Mouse (Mus musculus): ENCODE results near the gene Tas2r126. TPM values are rescaled to one million over a fixed set of nuclear protein-coding genes. Genes with fewer than 3 reads are reported as not detected.
A peak's percentile ranks its signal among the peaks of the same experiment; 100 is the strongest.

Gene Tas2r126
- not detected in 2 replicates for total RNA-seq (2017)

DNA sequence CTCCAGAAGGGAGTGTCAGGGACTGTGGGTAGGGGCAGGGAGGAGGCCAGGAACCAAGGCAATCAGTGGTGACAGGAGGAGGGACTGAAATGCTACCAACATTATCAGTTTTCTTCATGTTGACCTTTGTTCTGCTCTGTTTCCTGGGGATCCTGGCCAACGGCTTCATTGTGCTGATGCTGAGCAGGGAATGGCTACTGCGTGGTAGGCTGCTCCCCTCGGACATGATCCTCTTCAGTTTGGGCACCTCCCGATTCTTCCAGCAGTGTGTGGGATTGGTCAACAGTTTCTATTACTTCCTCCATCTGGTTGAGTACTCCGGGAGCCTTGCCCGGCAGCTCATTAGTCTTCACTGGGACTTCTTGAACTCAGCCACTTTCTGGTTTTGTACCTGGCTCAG is at the start of gene Tas2r126:
Gene Tas2r126 (plus strand): TSS at position 90 of the 400 bp plus-strand sequence.
- no peak for ATAC-seq (replicated peaks in 1 of 2; ENCODE audit: insufficient read depth in 1 of 2, low FRiP score in 2 of 2, low TSS enrichment in 1 of 2, low read depth in 1 of 2, poor library complexity in 2 of 2, severe bottlenecking in 2 of 2)

DNA sequence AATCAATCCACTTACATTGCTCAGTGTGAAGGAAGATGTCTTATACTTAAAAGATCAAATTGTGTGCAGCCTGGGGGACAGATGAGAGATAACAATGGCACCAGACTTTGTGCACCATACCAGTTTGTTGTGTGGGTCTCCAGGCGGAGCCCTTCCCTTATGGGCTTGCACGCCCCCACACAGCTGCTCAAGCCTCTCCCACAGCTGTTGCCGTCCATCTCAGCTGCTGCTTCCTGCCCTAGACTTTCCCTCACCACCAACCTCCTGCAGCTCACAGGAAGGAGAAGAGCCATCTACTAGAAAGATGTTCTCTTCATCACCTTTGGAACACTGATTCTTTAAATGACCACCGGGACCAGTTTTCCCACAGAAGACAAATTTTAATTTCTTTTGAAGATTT is 48.7 kb upstream of the Tas2r126 start:
- peak in 1 of 2 experiments; percentile 18; a peak in 1 of 4 replicates for ATAC-seq (replicated peaks in 1 of 2; ENCODE audit: insufficient read depth in 1 of 2, low FRiP score in 2 of 2, low TSS enrichment in 1 of 2, low read depth in 1 of 2, poor library complexity in 2 of 2, severe bottlenecking in 2 of 2)

DNA sequence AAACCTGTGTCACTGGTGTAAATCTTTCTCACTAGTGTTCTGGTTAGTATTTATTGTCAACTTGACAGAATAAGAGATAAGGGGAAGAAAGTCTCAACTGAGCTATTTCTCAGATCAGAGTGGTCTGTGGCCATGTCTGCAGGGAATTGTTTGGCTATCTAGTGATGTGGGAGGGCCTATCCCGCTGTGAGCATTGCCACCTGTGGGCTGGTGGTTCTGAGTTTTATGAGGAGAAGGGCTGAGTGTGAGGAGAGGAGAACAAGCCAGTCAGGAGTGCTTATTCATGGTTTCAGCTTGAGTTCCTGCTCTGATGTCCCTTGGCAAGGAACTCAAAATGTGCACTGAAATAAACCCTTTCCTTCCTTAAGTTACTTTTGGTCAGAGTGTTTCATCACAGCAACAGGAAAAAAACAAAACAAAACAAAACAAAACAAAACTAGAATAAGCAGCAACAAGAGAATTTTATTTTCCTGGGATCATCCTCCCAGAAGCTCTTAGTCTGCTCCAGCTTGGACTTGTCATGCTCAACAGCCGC is 42.5 kb upstream of the Tas2r126 start:
- ATAC-seq (replicated peaks in 1 of 2; ENCODE audit: insufficient read depth in 1 of 2, low FRiP score in 2 of 2, low TSS enrichment in 1 of 2, low read depth in 1 of 2, poor library complexity in 2 of 2, severe bottlenecking in 2 of 2) = peak; percentile 36 to 44

DNA sequence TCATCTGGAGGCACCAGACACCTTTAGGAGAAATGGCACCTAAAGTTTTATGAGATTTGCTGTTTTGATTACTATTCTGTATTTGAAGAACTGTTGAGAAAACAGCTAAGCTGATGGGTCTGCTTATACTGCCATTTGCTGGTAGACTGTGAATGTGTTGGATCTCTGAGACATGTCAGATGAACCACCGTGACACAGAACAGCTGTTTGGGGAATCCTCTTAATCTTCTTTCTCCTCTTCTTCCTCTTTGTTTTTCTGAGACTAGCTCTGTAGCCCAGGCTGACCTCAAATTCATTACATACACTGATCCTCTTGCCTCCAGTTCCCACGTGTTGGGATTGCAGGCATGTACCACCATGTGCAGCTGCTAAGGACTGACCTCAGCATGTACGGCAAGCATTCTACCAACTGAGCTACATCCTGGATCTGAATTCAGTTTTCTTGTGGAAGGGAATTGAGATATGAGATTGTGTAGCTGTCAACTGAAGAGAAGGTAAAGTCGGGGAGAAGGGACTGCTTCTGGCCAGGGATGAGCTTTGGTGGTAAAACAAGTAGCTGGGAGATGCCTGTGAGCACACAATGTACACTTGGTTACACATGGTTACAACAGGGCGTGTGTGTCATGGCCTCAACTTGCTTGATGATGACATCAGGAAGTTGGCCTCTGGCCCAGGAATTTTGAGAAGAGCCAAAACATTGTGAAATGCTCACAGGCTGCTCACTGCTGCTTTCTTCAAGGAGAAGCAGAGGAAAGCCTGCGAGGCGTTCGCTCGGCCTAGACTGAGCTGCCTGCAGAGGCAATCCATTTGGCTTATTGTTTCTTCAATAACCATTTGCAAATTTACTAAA is 38.1 kb upstream of the Tas2r126 start:
- ATAC-seq (replicated peaks in 1 of 2; ENCODE audit: insufficient read depth in 1 of 2, low FRiP score in 2 of 2, low TSS enrichment in 1 of 2, low read depth in 1 of 2, poor library complexity in 2 of 2, severe bottlenecking in 2 of 2) = peak; percentile 61 to 67

DNA sequence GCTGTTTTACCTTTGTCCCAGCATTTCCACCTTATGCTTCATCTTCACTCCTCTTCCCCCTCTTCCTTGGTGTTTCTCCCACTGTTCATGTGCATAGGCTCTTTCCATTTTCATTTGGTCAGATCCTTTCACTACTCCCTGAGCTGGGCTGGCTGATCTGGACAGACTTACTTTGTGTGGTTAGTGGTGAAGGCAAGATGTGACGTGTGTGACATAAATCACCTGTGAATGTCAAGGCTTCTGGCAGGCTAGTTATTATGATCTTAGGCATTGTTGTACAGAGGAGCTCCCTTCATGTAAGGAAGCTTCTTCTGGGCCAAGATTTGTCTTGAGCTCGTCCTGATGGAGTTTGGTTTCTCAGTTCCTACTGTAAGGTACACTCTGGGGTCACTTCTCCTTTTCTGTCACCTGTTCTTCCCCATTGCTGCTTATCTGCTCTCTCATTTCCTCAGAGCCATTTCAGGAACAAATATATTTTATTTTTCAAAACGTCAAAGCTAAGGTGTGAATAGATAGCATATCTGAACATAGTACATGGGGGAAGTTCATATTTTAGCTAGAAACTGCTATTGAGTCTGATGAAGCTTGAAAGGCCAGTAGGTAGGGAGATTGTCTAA is 37.2 kb upstream of the Tas2r126 start:
- peak; percentile 57 to 68 for ATAC-seq (replicated peaks in 1 of 2; ENCODE audit: insufficient read depth in 1 of 2, low FRiP score in 2 of 2, low TSS enrichment in 1 of 2, low read depth in 1 of 2, poor library complexity in 2 of 2, severe bottlenecking in 2 of 2)

DNA sequence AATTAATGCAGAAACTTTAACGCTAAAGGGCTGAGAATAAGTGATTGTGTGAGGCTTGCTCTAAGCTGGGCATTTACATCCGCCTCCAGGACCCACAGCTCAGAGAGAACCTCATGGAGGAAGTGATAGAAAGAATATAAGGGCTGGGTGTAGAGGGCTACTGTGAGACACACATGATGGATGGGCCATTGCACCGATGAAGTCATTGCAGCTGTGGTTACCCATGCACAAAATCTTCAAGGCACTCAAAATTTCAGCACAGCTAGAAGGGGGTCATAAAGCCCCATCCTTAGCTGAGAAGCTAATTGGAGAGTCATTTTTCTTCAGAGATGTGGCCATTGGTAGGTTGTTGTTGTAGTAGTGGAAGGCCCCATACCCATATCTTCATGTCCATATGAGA is 36.0 kb upstream of the Tas2r126 start:
- ATAC-seq (replicated peaks in 1 of 2; ENCODE audit: insufficient read depth in 1 of 2, low FRiP score in 2 of 2, low TSS enrichment in 1 of 2, low read depth in 1 of 2, poor library complexity in 2 of 2, severe bottlenecking in 2 of 2) = peak; percentile 52 to 61

DNA sequence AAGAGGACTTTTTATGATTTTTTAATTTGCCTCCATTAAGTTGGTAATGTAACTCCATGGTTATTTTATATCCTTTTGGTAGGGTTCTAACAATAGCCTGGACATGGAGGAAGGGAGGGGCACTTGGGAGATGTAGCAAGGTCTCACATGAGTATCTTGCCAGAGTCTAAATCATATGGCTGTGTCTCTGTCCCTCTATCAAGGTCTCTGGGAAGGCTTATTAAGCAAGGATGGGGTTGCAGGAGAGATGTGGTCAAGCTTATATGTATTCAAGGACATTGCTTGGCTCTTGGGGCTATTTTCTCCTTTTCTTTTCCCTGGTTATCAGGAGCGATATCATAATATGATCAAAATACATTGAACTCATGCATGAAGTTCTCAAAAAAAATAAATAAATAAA is 35.3 kb upstream of the Tas2r126 start:
- no peak for ATAC-seq (replicated peaks in 1 of 2; ENCODE audit: insufficient read depth in 1 of 2, low FRiP score in 2 of 2, low TSS enrichment in 1 of 2, low read depth in 1 of 2, poor library complexity in 2 of 2, severe bottlenecking in 2 of 2)

DNA sequence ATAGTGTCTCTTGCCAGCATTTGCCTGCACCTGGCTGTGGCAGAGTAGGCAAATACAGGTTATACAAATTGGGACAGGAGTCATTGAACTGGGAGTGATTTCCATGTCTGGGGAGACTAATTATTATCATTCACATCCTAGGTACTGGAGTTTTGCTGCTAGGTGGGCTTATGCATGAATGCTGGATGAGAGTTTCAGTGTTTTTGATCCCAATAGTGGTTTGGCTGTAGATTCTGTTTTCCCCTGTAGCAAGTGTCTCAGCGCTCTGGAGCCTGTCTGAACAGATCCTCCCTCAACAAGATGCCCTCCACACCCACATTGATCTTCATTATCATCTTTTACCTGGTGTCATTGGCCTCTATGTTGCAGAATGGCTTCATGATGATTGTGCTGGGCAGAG is 34.4 kb upstream of the Tas2r126 start, which contains the start of gene Tas2r143:
Gene Tas2r143 (plus strand): TSS at position 301 of the 400 bp plus-strand sequence.
- no peak for ATAC-seq (replicated peaks in 1 of 2; ENCODE audit: insufficient read depth in 1 of 2, low FRiP score in 2 of 2, low TSS enrichment in 1 of 2, low read depth in 1 of 2, poor library complexity in 2 of 2, severe bottlenecking in 2 of 2)

DNA sequence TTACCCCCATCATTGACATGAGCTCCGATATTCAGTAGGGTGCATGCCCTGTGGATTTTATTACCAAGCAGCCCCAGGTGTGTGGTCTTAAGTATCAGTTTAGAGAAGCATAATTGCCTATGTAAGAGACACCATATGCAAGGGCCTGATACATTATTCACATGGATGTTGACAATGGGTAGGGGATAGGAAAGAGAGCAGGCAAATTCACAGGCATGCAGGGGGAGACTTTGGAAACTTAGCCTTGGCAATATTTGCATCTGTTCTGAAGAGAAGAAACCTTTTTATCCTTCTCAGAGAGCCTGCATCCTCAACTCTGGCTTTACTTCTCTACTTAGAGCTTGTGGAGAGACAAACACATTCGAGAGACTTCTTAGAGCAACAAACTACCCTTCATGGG is 29.2 kb upstream of the Tas2r126 start, which contains the start of gene Tas2r135:
Gene Tas2r135 (plus strand): TSS at position 301 of the 400 bp plus-strand sequence.
- ATAC-seq (replicated peaks in 1 of 2; ENCODE audit: insufficient read depth in 1 of 2, low FRiP score in 2 of 2, low TSS enrichment in 1 of 2, low read depth in 1 of 2, poor library complexity in 2 of 2, severe bottlenecking in 2 of 2) = no peak

DNA sequence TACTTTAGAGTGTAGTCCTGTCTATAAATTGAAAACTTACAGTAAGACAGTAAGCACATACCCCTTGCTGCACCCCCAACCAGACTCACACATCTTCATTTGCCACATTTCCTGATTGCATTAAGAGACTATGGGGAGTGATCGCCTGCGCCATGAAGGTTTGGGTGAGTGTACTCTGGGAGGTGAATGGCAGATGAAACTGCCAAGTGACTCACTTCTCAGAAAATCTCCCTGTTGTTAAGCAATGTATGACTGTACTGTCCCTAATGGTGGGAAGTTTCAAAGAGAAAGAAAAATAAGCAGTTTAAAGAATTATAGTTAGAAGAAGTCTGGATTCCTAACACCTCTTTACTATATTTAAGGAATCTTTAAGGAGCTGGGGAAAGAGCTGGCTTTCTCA is 14.9 kb upstream of the Tas2r126 start:
- no peak for ATAC-seq (replicated peaks in 1 of 2; ENCODE audit: insufficient read depth in 1 of 2, low FRiP score in 2 of 2, low TSS enrichment in 1 of 2, low read depth in 1 of 2, poor library complexity in 2 of 2, severe bottlenecking in 2 of 2)

DNA sequence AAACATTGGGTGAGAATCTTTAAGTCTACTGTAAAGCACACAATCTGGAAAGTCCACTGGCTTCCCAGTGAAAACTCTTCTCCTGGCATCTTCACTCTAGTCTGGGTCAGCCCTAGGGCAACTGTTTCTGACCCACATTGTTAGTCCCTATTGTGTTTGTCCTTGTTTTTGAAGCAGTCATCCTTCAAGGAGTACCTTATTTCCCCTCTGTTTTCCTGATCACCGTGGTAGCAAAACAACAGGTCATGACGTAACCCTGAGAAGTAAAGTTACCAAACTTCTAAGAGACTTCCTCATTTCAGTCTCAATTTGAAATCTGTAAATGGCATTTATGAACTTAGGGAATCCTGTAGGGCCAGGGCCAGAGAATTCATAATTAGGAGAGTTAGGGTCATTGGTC is 12.9 kb upstream of the Tas2r126 start:
- peak; percentile 97 to 99 for ATAC-seq (replicated peaks in 1 of 2; ENCODE audit: insufficient read depth in 1 of 2, low FRiP score in 2 of 2, low TSS enrichment in 1 of 2, low read depth in 1 of 2, poor library complexity in 2 of 2, severe bottlenecking in 2 of 2)

DNA sequence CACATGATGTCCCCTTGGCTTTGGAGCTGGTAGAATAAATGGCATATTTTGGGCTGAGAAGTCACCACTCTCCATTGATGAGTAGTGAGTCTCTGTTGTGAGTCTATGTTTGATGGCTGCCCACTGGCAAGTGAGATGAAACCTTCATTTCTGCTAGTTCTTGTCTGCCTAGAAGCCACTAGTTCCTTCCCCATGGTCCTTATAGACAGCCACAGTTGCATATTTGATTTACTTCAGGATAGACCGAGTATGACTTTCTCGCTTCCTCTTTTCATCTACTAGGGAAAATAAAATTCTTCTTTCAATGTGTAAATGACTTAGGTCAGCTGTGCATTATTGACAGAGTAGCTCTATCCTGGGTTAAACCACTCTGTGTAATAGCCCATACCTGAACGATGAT is 9.9 kb upstream of the Tas2r126 start:
- peak; percentile 37 to 44 for ATAC-seq (replicated peaks in 1 of 2; ENCODE audit: insufficient read depth in 1 of 2, low FRiP score in 2 of 2, low TSS enrichment in 1 of 2, low read depth in 1 of 2, poor library complexity in 2 of 2, severe bottlenecking in 2 of 2)

DNA sequence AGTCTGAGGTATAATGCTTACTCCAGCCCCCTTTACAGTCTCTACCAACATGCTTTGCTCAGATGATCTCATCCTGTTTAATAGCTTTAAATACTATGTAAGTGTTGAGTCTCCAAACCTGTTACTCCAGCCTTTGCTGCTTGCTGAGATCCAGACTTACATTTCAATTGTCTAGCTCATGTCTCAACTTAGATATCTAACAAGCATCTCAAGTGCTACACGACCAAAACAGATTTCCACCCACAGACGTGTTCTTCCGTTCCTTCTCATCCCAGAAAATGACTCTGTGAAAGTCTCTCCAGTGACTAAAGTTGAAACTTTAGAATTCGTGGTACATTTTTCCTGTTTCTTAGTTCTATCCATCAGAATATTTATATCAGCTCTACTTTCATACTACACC is 8.0 kb upstream of the Tas2r126 start:
- ATAC-seq (replicated peaks in 1 of 2; ENCODE audit: insufficient read depth in 1 of 2, low FRiP score in 2 of 2, low TSS enrichment in 1 of 2, low read depth in 1 of 2, poor library complexity in 2 of 2, severe bottlenecking in 2 of 2) = no peak

DNA sequence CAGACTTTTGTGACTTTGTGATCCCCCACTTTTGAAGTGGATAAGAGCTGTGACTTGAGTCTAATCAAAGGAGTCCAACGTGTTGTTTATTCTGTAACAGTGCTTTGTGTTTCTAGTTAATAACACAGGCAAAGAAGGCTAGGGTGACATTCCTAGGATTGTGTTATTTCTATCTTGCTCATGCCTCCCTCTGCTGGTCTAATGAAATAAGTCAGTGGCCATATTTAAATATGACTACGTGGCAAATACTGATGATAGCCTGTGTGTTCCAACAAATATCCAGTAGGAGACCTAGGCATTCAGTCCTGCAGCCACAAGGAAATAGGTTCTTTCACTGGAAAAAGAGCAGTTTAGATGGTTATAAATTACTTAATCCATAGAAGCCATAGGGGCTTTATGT is 781 bp upstream of the Tas2r126 start:
- peak; percentile 56 to 73; a peak in 3 of 4 replicates for ATAC-seq (replicated peaks in 1 of 2; ENCODE audit: insufficient read depth in 1 of 2, low FRiP score in 2 of 2, low TSS enrichment in 1 of 2, low read depth in 1 of 2, poor library complexity in 2 of 2, severe bottlenecking in 2 of 2)

DNA sequence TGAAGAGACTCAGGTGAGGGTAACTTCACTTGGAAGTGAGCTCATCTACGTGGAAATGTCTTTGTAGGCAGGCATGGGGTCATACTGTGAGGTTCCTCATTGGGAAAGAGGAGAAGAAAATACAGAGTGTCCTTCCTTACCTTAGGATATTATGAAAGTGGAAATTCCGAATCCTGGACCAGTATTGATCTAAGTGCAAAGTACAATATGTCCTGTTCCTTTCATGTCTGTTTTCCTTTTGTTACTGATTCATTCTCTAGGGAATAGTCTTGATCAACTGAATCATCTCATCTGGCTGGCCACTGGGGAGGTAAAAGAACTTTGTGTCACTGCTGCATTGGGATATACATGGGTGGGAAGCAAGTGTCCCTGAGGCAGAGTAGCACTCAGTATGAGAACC is 1.2 kb downstream of the Tas2r126 start:
- ATAC-seq (replicated peaks in 1 of 2; ENCODE audit: insufficient read depth in 1 of 2, low FRiP score in 2 of 2, low TSS enrichment in 1 of 2, low read depth in 1 of 2, poor library complexity in 2 of 2, severe bottlenecking in 2 of 2) = no peak

DNA sequence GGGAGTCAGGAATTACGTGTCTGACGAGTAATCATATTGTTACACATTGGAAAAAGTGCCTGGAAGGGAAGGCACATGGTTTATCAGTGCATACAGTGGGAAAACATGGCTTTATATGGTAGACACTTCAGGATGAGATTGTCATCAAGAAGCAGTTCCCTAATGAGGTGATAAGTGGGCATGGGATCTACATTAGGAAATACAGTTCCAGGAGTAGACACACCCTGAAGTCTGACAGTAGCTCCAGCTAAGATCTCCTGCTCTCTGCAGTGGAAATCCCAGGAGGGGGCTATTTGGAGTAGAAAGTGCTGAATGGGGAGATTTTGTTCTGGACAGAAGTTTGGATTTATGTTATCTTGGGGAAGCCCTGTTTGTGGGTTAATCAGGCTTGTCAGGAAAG is 7.1 kb downstream of the Tas2r126 start:
- ATAC-seq (replicated peaks in 1 of 2; ENCODE audit: insufficient read depth in 1 of 2, low FRiP score in 2 of 2, low TSS enrichment in 1 of 2, low read depth in 1 of 2, poor library complexity in 2 of 2, severe bottlenecking in 2 of 2) = no peak

DNA sequence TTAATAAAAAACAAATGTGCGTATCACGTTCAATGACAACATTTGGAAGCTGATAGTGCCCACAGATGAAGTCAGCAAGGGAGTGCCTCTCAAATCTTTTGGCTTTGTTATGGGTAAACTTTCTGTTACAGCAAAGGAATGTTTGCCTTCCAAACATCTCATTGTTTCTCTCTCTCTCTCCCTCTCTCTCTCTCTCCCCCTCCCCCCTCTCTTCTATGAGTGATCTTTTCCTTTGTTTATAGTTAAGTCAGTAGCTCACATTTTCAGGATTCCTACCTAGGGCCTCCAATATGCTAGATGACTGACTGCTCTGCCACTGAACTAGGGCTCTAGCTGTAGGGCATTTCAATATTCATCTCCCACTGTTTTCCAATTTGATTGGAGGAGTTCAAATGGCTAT is 10.2 kb downstream of the Tas2r126 start:
- ATAC-seq (replicated peaks in 1 of 2; ENCODE audit: insufficient read depth in 1 of 2, low FRiP score in 2 of 2, low TSS enrichment in 1 of 2, low read depth in 1 of 2, poor library complexity in 2 of 2, severe bottlenecking in 2 of 2) = no peak

DNA sequence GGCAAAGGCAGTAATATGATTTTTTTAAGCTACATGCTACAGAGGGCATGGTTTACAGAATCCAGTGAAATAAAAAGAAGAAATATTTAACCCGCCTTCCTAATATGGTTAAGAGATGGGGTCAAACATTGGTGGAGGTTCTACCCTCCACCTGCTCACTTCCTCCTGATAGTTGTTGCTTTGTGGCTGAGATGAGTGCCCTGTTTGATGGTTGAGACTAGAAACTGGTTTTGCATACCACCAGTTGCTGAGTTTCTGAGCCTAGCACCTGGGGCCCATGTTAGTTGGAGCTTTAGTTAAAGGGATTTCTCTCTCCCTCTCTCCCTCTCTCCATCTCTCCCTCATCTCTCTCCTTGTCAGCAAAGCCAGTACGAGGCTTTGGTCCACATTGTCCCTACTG is 13.0 kb downstream of the Tas2r126 start:
- ATAC-seq (replicated peaks in 1 of 2; ENCODE audit: insufficient read depth in 1 of 2, low FRiP score in 2 of 2, low TSS enrichment in 1 of 2, low read depth in 1 of 2, poor library complexity in 2 of 2, severe bottlenecking in 2 of 2) = no peak
